Mouse (Mus musculus) retina, postnatal 1 day (tissue): Measurements from ENCODE around the gene Lrfn3.
A peak's percentile ranks its signal among the peaks of the same experiment; 100 is the strongest.

Source experiments
- DNase-seq: peaks from one replicate; pipeline ENCODE4 v3.0.0-alpha.2; 2012

The Lrfn3 gene

GRCm38 (mm10) chr7:30310136-30310535 is 52.4 kb downstream of the Lrfn3 start:
- no peak for DNase-seq

- no peak for DNase-seq
Measured at GRCm38 (mm10) chr7:30309395-30310129, 53.0 kb downstream of the Lrfn3 start.

- peak; percentile 97 for DNase-seq
Measured at GRCm38 (mm10) chr7:30308076-30309005, 54.2 kb downstream of the Lrfn3 start, which contains the start of gene Alkbh6. Alkbh6 (plus strand) TSS chr7:30308717.

- no peak for DNase-seq
Measured at GRCm38 (mm10) chr7:30306083-30306779, 56.3 kb downstream of the Lrfn3 start.
